Mouse (Mus musculus) kidney, postnatal 0 days (tissue): ENCODE results near the gene Zzz3. TPM values are rescaled to one million over a fixed set of nuclear protein-coding genes. Genes with fewer than 3 reads are reported as not detected.

Experiments used
- ATAC-seq: fragments of 200-750 bp; cut with Nextera tagmentation; replicated peaks from 2 replicates; pipeline ENCODE4 v1.8.0; 2017; ENCODE audit warnings: low read depth, moderate number of reproducible peaks, moderate TSS enrichment, moderate library complexity; ENCODE audit not compliant: low FRiP score
- DNase-seq: peaks from one replicate; pipeline ENCODE4 v3.0.0-alpha.2; 2016; ENCODE audit warnings: low spot score
- H3K27ac ChIP-seq: fragments of 300-500 bp; sonication (generic); 2 replicates; pipeline ENCODE4 v1.5.1; 2014; ENCODE audit warnings: mild to moderate bottlenecking
- H3K27me3 ChIP-seq: fragments of 300-500 bp; sonication (generic); 2 replicates; pipeline ENCODE4 v1.6.1; 2014; ENCODE audit warnings: low read length, mixed read lengths; ENCODE audit not compliant: insufficient read depth
- H3K36me3 ChIP-seq: fragments of 300-500 bp; sonication (generic); 2 replicates; pipeline ENCODE4 v1.6.1; 2014; ENCODE audit warnings: low read length, mixed read lengths; ENCODE audit not compliant: insufficient read depth
- H3K4me1 ChIP-seq: fragments of 300-500 bp; sonication (generic); replicated peaks from 2 replicates; pipeline ENCODE4 v1.6.1; 2014; ENCODE audit warnings: antibody characterized with exemption, low read length, mixed read lengths; ENCODE audit not compliant: insufficient read depth
- H3K4me2 ChIP-seq: fragments of 300-500 bp; sonication (generic); 2 replicates; pipeline ENCODE4 v1.6.1; 2014; ENCODE audit warnings: mild to moderate bottlenecking, low read length, moderate library complexity, mixed read lengths
- H3K4me3 ChIP-seq: fragments of 300-500 bp; sonication (generic); replicated peaks from 2 replicates; pipeline ENCODE4 v1.5.1; 2014; ENCODE audit warnings: low read depth, low read length
- H3K9ac ChIP-seq: fragments of 300-500 bp; sonication (generic); 2 replicates; pipeline ENCODE4 v1.6.1; 2014; ENCODE audit warnings: low read depth, low read length
- H3K9me3 ChIP-seq: fragments of 300-500 bp; sonication (generic); replicated peaks from 2 replicates; pipeline ENCODE4 v1.6.1; 2016; ENCODE audit warnings: low read length, inconsistent platforms, mixed read lengths
- CTCF ChIP-seq: IDR thresholded peaks from 2 replicates; pipeline ENCODE4 v1.5.1; 2016; ENCODE audit warnings: antibody characterized with exemption, low read depth, mild to moderate bottlenecking, moderate library complexity
- WGBS: fragments of 180-500 bp; shearing (Covaris S2); extraction: QIAGEN DNeasy Blood & Tissue Kit; methylation state at CpG from one replicate; pipeline ENCODE4 v1.1.7; 2014; 5-methylcytosine and 5-hydroxymethylcytosine counted together
- polyA plus RNA-seq: library from polyadenylated mRNA; unstranded; fragments of >200 nt; fragmentation: Nextera tagmentation; extraction: Ambion mirVana; gene quantifications from 2 replicates; pipeline ENCODE4 v1.2.1, GENCODE M21; 2015

Gene Zzz3
- polyA plus RNA-seq, 1 experiment from 2014 or later: 44.4 TPM

DNA sequence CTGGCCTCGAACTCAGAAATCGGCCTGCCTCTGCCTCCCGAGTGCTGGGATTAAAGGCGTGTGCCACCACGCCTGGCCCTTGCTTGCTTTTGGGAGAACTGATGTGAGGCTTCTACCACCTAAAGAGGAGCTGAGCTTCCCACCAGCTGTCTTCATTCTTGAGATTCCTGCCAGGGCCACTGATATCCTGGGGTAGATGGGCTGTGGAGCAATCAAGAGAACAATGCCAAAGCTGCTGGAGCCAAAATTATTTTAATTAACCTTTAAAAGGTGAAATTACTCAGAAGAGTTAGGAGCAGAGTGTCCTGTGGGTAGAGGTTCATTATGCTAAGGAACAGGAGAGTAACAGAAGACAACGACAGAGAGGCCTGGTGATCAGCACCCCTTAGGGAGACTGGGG is 70.1 kb downstream of the Zzz3 start:
- H3K4me2 ChIP-seq: no peak overlapping the region
- DNase-seq (no peak), ATAC-seq (no peak)
- no peak overlapping the region for H3K9ac ChIP-seq
- H3K36me3 ChIP-seq: 0 out of 2 replicates have a peak, but pooled peaks cover 6% of the 10 kb centered on the region
- no peak overlapping the region for H3K4me3 ChIP-seq
- TF ChIP-seq CTCF: no peak
- 88% methylated on average over 6 of the region's 6 CpGs for WGBS
- H3K9me3 ChIP-seq: no peaks in the 10 kb centered on the region
- H3K27me3 ChIP-seq: no peaks in the 10 kb centered on the region
- no peak overlapping the region for H3K27ac ChIP-seq
- no peaks in the 10 kb centered on the region for H3K4me1 ChIP-seq

DNA sequence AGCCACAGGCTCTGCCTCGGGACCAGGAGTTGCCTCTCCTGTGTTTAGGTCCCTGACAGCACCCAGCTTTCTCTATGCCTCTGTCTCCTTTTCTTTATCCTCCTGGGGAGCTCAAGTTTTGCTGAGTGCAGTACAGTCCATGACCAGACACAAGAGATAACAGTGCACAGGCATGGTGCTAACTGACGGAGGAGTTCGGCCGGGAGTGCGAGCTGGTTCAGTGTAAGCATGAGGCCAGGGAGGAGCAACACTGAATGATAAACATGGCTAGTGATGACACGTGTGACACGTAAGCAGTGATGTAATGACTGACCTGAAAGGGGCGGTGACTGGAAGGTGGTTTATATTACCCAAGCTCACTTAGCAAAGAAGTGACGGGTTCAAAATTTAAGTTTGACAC is 71.6 kb downstream of the Zzz3 start:
- Histone ChIP-seq H3K27me3 (no peaks in the 10 kb centered on the region), H3K4me1 (no peaks in the 10 kb centered on the region), H3K9me3 (no peaks in the 10 kb centered on the region), H3K36me3 (0 out of 2 replicates have a peak, but pooled peaks cover 6% of the 10 kb centered on the region), H3K9ac (no peak overlapping the region), H3K27ac (no peak overlapping the region), H3K4me2 (no peak overlapping the region), H3K4me3 (no peak overlapping the region)
- WGBS: 91% methylated on average over 9 of the region's 9 CpGs
- no peak for TF ChIP-seq CTCF
- ATAC-seq (no peak), DNase-seq (no peak)

GRCm38 (mm10) chr3:152467312-152467711 is 72.0 kb downstream of the Zzz3 start:
- TF ChIP-seq CTCF: no peak
- no peak overlapping the region for H3K4me3 ChIP-seq
- no peaks in the 10 kb centered on the region for H3K4me1 ChIP-seq
- H3K4me2 ChIP-seq: no peak overlapping the region
- no peak overlapping the region for H3K27ac ChIP-seq
- DNase-seq: no peak
- H3K9me3 ChIP-seq: no peaks in the 10 kb centered on the region
- 0 out of 2 replicates have a peak, but pooled peaks cover 3% of the 10 kb centered on the region for H3K36me3 ChIP-seq
- WGBS: 71% methylated on average over 4 of the region's 4 CpGs
- no peak for ATAC-seq
- no peaks in the 10 kb centered on the region for H3K27me3 ChIP-seq
- no peak overlapping the region for H3K9ac ChIP-seq

DNA sequence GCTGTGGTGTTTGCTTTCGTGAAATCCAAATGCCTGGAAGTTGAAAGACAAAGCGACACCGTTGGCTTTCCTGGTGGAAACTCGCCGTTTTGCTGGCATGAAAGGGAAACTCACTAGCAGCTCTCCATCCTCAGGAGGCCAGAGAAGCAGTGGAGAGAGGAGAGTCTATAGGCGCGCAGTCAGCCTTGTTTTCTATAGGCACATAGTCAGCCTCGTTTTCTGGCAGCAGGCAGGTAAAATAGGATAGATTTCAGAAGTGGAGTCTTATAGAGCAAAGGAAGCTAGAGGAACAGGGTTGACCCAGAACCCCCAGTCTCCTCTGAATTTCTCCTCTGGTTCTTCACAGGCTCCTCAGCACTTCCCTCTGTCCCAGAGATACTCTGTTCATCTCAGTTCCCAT is 72.8 kb downstream of the Zzz3 start:
- 91% methylated on average over 8 of the region's 8 CpGs for WGBS
- DNase-seq: no peak
- no peak for TF ChIP-seq CTCF

DNA sequence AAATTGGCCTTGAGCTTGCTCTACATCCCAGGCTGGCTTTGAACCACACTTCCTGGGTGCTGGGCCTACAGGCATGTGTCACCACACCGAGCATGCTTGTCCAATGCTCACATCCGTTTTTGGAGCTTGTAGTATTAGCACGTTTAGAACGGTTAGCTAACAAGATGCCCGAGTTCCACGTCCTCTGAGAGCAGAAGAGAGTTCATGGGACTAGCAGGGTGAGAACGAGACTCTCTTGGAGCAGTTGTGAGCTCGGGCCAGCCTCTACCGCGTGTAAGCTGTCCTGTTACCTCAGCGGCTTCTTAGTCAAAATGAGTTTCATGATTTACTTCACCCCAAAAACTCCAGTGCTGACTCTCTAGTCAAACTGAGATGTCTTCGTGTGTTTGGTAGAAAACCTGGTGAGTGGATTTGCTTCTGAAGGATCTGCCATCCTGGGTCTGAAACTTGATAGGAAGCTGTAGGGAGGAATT is 73.3 kb downstream of the Zzz3 start:
- Histone ChIP-seq H3K9ac (no peak overlapping the region; the same call in 1 of the 2 replicates), H3K4me1 (no peaks in the 10 kb centered on the region), H3K27ac (peak overlapping the region; percentile 6; the same call in 1 of the 2 replicates), H3K9me3 (no peaks in the 10 kb centered on the region), H3K27me3 (no peaks in the 10 kb centered on the region), H3K4me3 (no peak overlapping the region), H3K36me3 (no peaks in the 10 kb centered on the region), H3K4me2 (peak overlapping the region; percentile 21; the same call in 1 of the 2 replicates)
- 52% methylated on average over 12 of the region's 12 CpGs for WGBS
- DNase-seq: peak; percentile 64
- ATAC-seq: no peak
- TF ChIP-seq CTCF: no peak

More for the DNA sequence above, 72.8 kb downstream of the Zzz3 start:
- Histone ChIP-seq H3K4me2 (no peak overlapping the region), H3K9me3 (no peaks in the 10 kb centered on the region), H3K4me1 (no peaks in the 10 kb centered on the region), H3K36me3 (0 out of 2 replicates have a peak, but pooled peaks cover under 1% of the 10 kb centered on the region), H3K9ac (no peak overlapping the region), H3K27ac (no peak overlapping the region), H3K4me3 (no peak overlapping the region), H3K27me3 (no peaks in the 10 kb centered on the region)
- ATAC-seq: no peak

GRCm38 (mm10) chr3:152469423-152470200 is 74.3 kb downstream of the Zzz3 start:
- DNase-seq (no peak), ATAC-seq (no peak)
- TF ChIP-seq CTCF: no peak
- 40% methylated on average over 18 of the region's 18 CpGs for WGBS
- Histone ChIP-seq H3K36me3 (no peaks in the 10 kb centered on the region), H3K27ac (0 out of 2 replicates have a peak overlapping the region, but pooled peaks have one; percentile 6), H3K4me3 (no peak overlapping the region), H3K27me3 (no peaks in the 10 kb centered on the region), H3K9me3 (no peaks in the 10 kb centered on the region), H3K4me1 (no peaks in the 10 kb centered on the region), H3K9ac (no peak overlapping the region; the same call in 1 of the 2 replicates), H3K4me2 (no peak overlapping the region)
